Mouse (Mus musculus) olfactory bulb, adult 2 months (tissue): Measurements from ENCODE around the gene Vwa5a. TPM values are rescaled to one million over a fixed set of nuclear protein-coding genes. Genes with fewer than 3 reads are reported as not detected.

Experiments
- H3K27ac ChIP-seq: fragments of 200-500 bp; 2 replicates; pipeline ENCODE4 v1.5.1; 2012; ENCODE audit warnings: low read depth, low read length; ENCODE audit not compliant: insufficient read depth
- H3K4me1 ChIP-seq: fragments of 200-500 bp; 2 replicates; pipeline ENCODE4 v1.6.1; 2012; ENCODE audit warnings: low read length; ENCODE audit not compliant: control insufficient read depth, insufficient read depth
- H3K4me3 ChIP-seq: fragments of 200-500 bp; 2 replicates; pipeline ENCODE4 v1.5.1; 2012; ENCODE audit warnings: mild to moderate bottlenecking, low read depth, low read length, moderate library complexity; ENCODE audit not compliant: insufficient read depth
- CTCF ChIP-seq: fragments of 200-500 bp; IDR thresholded peaks from 2 replicates; pipeline ENCODE4 v1.5.1; 2012; ENCODE audit warnings: low read depth, mild to moderate bottlenecking, low read length, moderate library complexity; ENCODE audit not compliant: insufficient read depth
- POLR2A ChIP-seq: fragments of 200-500 bp; IDR thresholded peaks from 2 replicates; pipeline ENCODE4 v1.6.1; 2012; ENCODE audit warnings: mild to moderate bottlenecking, low read depth, low read length, moderate library complexity; ENCODE audit not compliant: insufficient read depth
- WGBS: fragments of 180-500 bp; shearing (Covaris S2); methylation state at CpG from one replicate; pipeline ENCODE4 v1.1.7; 2018; 5-methylcytosine and 5-hydroxymethylcytosine counted together
- polyA plus RNA-seq: library from polyadenylated mRNA; stranded (reverse); fragments of >200 nt; gene quantifications from 2 replicates; pipeline ENCODE4 v1.2.4, GENCODE M21; 2012; ENCODE audit warnings: low replicate concordance; ENCODE audit not compliant: missing spikeins, insufficient read depth, insufficient read length

The Vwa5a gene
- not detected in 2 replicates for polyA plus RNA-seq

GRCm38 (mm10) chr9:38718102-38718501 lies at the start of gene Vwa5a:
Vwa5a (plus strand) TSS chr9:38718268.
- H3K4me1 ChIP-seq, result no peaks in the 10 kb centered on the region
- no peak within 1 kb of the TSS for H3K27ac ChIP-seq
- no peak for TF ChIP-seq POLR2A
- no peak for TF ChIP-seq CTCF
- no peak within 1 kb of the TSS for H3K4me3 ChIP-seq
- WGBS, result under 1% methylated on average over 4 of the region's 4 CpGs

- WGBS, result 82% methylated on average over 2 of the region's 2 CpGs
- H3K4me3 ChIP-seq, result no peak overlapping the region
- TF ChIP-seq POLR2A (no peak), CTCF (no peak)
- H3K4me1 ChIP-seq, result no peaks in the 10 kb centered on the region
- H3K27ac ChIP-seq, result no peak overlapping the region
These were observed 45.2 kb upstream of the Vwa5a start for GRCm38 (mm10) chr9:38672887-38673286.

- TF ChIP-seq CTCF (no peak), POLR2A (no peak)
- 85% methylated on average over 2 of the region's 2 CpGs for whole genome bisulfite sequencing
These were observed 43.6 kb upstream of the Vwa5a start, which contains the start of gene Olfr918 for GRCm38 (mm10) chr9:38674501-38674900. Olfr918 (minus strand) TSS chr9:38674601.

GRCm38 (mm10) chr9:38718927-38719441 lies 916 bp downstream of the Vwa5a start:
- no peak overlapping the region for H3K4me3 ChIP-seq
- H3K27ac ChIP-seq, result no peak overlapping the region
- TF ChIP-seq CTCF (no peak), POLR2A (no peak)
- WGBS, result 6% methylated on average over 3 of the region's 3 CpGs
- no peaks in the 10 kb centered on the region for H3K4me1 ChIP-seq

More at GRCm38 (mm10) chr9:38674501-38674900, 43.6 kb upstream of the Vwa5a start, which contains the start of gene Olfr918:
- no peak within 1 kb of the TSS for H3K27ac ChIP-seq
- H3K4me1 ChIP-seq, result no peaks in the 10 kb centered on the region
- H3K4me3 ChIP-seq, result no peak within 1 kb of the TSS

GRCm38 (mm10) chr9:38724044-38724443 lies 6.0 kb downstream of the Vwa5a start:
- no peak for TF ChIP-seq POLR2A
- TF ChIP-seq CTCF, result no peak
- Histone ChIP-seq H3K4me1 (no peaks in the 10 kb centered on the region), H3K27ac (no peak overlapping the region), H3K4me3 (no peak overlapping the region)
- 98% methylated on average over 1 of the region's 1 CpGs for WGBS

GRCm38 (mm10) chr9:38728218-38728617 lies 10.2 kb downstream of the Vwa5a start:
- 77% methylated on average over 3 of the region's 3 CpGs for WGBS
- Histone ChIP-seq H3K27ac (no peak overlapping the region), H3K4me1 (no peaks in the 10 kb centered on the region), H3K4me3 (no peak overlapping the region)
- TF ChIP-seq CTCF (no peak), POLR2A (no peak)

GRCm38 (mm10) chr9:38741408-38741807 lies 23.3 kb downstream of the Vwa5a start:
- no peak for TF ChIP-seq POLR2A
- TF ChIP-seq CTCF, result no peak
- WGBS, result 41% methylated on average over 1 of the region's 1 CpGs
- H3K4me3 ChIP-seq, result no peak overlapping the region

GRCm38 (mm10) chr9:38744619-38745315 lies 26.7 kb downstream of the Vwa5a start:
- H3K27ac ChIP-seq, result no peak overlapping the region
- no peak overlapping the region for H3K4me3 ChIP-seq
- 95% methylated on average over 4 of the region's 4 CpGs for WGBS
- no peak for TF ChIP-seq CTCF
- TF ChIP-seq POLR2A, result no peak
- H3K4me1 ChIP-seq, result no peaks in the 10 kb centered on the region

More at GRCm38 (mm10) chr9:38741408-38741807, 23.3 kb downstream of the Vwa5a start:
- Histone ChIP-seq H3K27ac (no peak overlapping the region), H3K4me1 (no peaks in the 10 kb centered on the region)

- 95% methylated on average over 1 of the region's 1 CpGs for WGBS
- Histone ChIP-seq H3K27ac (no peak within 1 kb of the TSS), H3K4me1 (no peaks in the 10 kb centered on the region), H3K4me3 (no peak within 1 kb of the TSS)
- TF ChIP-seq POLR2A (no peak), CTCF (no peak)
These were observed 33.9 kb downstream of the Vwa5a start, which contains the start of gene Olfr920 for GRCm38 (mm10) chr9:38751999-38752398. Olfr920 (plus strand) TSS chr9:38752299.
